Mouse (Mus musculus): ENCODE data around the gene Serpine2. TPM values are rescaled to one million over a fixed set of nuclear protein-coding genes. Genes with fewer than 3 reads are reported as not detected.

Serpine2 gene
- 129 and 143 TPM in 2 replicates for polyA plus RNA-seq (2016; fragmentation: Nextera tagmentation; extraction: Ambion mirVana)

DNA sequence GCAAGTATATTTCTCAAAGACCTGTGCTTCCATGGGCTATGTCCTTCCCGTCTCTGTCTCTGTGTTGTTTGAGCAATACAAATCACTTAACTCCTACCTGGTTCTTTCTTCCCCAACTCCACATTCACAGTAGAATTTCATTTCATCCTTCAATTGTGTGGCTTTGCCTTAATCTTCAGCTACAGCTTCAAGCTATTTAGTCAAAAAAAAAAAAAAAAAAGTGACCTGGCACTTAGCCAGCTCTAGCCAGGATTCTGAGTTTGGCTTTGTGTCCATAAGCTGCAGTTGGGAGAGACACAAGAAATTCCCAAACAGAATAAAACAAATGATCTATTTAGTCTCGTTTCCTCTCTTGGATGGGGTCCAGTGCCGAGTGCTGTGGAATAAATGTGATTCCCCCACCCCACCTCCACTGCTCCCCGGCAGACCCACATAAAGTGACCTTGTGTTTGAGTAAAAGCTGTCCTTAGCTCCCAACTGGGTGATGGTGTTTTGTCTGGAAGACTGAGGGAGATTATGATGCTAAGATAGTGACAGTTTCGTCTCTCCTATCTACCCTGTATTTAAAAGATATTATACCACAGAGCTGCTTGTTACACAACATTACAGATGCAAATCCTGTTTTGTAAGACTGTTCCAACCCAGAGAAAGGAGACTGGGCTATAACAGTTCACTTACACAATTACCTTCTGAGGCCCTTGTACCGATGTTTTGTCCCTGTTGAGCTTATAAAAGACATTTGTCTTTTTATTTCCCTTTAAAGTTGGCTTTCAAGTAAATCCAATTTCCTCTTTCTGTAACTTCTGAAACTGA, at the start of gene Serpine2:
TSS of gene Serpine2 (minus strand) at position 51 of the 813 bp plus-strand sequence.
- peaks cover 43% of the 10 kb centered on the region for H3K4me1 ChIP-seq
- H3K36me3 ChIP-seq, result no peaks in the 10 kb centered on the region
- no peak within 1 kb of the TSS for H3K4me3 ChIP-seq
- no peak for DNase-seq (ENCODE audit: low spot score)
- no peaks in the 10 kb centered on the region for H3K9me3 ChIP-seq (replicated peaks)
- peak within 1 kb of the TSS; percentile 56 for H3K27ac ChIP-seq
- WGBS, result 61% methylated on average over 6 of the region's 6 CpGs
- no peaks in the 10 kb centered on the region for H3K27me3 ChIP-seq (ENCODE audit: low read depth, poor library complexity, severe bottlenecking)

DNA sequence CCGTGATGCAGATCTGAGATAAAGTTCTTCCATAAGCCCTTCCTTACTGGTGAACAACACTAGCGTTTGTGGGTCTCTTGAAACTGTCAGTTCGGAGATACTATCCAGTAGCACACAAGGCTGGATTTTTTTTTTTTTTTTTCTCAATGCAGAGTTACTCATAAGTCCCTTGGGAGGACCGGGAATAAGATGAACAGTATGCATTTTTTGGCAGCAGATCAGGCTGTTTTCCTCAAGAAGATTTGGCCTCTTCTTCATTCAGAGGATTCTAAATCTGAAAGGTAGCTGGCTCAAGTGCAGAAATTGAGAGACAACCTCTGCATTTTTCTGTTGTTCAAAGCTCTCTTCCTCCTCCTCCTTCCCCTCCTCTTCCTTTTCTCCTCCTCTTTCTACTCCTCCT, 46.8 kb upstream of the Serpine2 start:
- 93% methylated on average over 4 of the region's 4 CpGs for WGBS
- DNase-seq (ENCODE audit: low spot score), result no peak

DNA sequence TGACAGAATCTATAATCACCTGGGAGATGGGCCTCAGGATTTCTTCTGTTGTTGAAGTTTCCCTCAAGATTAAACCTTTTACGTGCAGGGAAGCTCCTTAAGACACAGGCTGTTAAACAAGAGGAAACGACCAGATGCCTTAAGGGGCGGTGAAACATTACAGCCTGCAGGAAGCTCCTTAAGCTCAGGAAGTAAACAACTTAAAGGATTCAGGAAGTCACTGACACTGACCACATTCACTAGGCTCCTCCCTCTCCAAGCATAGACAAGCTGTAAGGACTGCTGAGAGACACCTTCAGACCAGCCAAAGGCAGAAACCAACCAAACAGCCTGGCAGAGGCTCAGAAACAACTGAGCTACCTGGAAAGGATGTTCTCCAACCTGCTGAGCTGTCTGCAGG, 44.3 kb upstream of the Serpine2 start:
- H3K36me3 ChIP-seq, result no peaks in the 10 kb centered on the region
- no peaks in the 10 kb centered on the region for H3K4me1 ChIP-seq
- no peak for DNase-seq (ENCODE audit: low spot score)
- H3K9me3 ChIP-seq (replicated peaks), result 0 out of 2 replicates have a peak, but pooled peaks cover 1% of the 10 kb centered on the region
- no peaks in the 10 kb centered on the region for H3K27me3 ChIP-seq (ENCODE audit: low read depth, poor library complexity, severe bottlenecking)
- no peak overlapping the region for H3K4me3 ChIP-seq
- WGBS, result 52% methylated on average over 3 of the region's 3 CpGs
- no peak overlapping the region for H3K27ac ChIP-seq

More for the DNA sequence above, 46.8 kb upstream of the Serpine2 start:
- Histone ChIP-seq H3K27ac (no peak overlapping the region), H3K36me3 (no peaks in the 10 kb centered on the region), H3K4me1 (no peaks in the 10 kb centered on the region), H3K9me3 (replicated peaks) (0 out of 2 replicates have a peak, but pooled peaks cover 1% of the 10 kb centered on the region), H3K4me3 (no peak overlapping the region), H3K27me3 (ENCODE audit: low read depth, poor library complexity, severe bottlenecking) (no peaks in the 10 kb centered on the region)

DNA sequence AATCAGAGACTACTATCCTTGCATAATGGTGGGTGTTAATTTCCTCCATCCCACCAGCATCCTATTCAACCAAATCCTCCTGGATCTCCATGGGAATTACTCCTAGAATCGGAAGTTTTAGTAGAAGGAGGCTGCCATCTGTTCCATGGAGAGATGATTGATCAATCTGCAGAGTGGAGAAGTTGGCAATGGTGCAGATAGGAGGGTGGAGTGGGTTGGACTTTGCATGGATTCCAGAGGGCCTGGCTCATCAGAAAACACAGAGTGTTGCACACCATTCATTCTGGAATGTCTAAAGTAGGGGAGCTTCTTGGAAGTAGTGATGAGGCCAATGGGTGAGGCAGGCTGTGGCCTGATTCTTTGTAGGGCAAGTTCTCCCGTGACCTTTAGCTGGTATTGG, 41.9 kb upstream of the Serpine2 start:
- no peaks in the 10 kb centered on the region for H3K36me3 ChIP-seq
- no peaks in the 10 kb centered on the region for H3K4me1 ChIP-seq
- H3K27me3 ChIP-seq (ENCODE audit: low read depth, poor library complexity, severe bottlenecking), result no peaks in the 10 kb centered on the region
- no peak for DNase-seq (ENCODE audit: low spot score)
- 80% methylated on average over 2 of the region's 2 CpGs for WGBS
- no peak overlapping the region for H3K4me3 ChIP-seq
- 0 out of 2 replicates have a peak, but pooled peaks cover 1% of the 10 kb centered on the region for H3K9me3 ChIP-seq (replicated peaks)
- H3K27ac ChIP-seq, result no peak overlapping the region

DNA sequence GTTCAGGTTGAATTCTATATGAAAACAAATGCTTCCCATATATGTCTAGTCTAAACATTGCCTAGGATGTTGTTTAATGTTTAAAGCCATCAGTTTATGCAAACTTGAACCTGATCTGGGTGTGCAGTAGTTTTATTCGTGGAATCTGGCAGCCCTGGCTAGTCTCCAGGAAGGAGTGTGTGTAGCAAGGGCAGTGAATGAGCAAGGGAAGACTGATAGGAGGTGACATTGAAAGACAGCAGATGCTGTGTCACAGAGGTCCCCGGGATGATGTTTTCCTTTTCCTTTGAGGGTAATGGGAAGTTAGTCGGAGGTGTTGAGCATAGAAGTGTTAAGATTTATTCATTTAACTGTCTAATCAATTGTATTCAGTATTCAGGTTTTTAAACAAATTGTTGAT, 21.7 kb upstream of the Serpine2 start:
- Histone ChIP-seq H3K36me3 (no peaks in the 10 kb centered on the region), H3K27me3 (ENCODE audit: low read depth, poor library complexity, severe bottlenecking) (no peaks in the 10 kb centered on the region), H3K27ac (no peak overlapping the region), H3K4me3 (no peak overlapping the region), H3K9me3 (replicated peaks) (no peaks in the 10 kb centered on the region), H3K4me1 (no peaks in the 10 kb centered on the region)
- 67% methylated on average over 3 of the region's 3 CpGs for WGBS
- no peak for DNase-seq (ENCODE audit: low spot score)

DNA sequence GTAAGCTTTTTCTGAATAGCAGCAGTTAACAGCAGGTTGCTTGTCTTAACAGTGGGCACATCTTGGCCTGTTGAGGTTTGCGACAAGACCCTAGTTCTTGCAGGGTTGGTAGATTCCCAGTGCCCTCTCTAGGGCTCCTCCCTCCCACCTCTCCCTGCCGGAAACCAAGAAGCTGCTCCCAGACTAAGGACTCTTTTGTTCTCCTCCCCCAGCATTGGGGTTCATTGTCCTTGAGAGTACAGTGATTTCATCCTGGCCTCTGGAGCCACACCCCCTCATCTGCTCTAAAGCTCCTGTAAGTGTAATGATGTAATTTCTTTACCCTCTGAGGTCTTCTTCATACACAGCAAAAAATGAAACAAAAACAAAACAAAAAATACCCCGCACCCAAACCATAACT, 13.8 kb upstream of the Serpine2 start:
- DNase-seq (ENCODE audit: low spot score), result no peak
- Histone ChIP-seq H3K36me3 (no peaks in the 10 kb centered on the region), H3K27me3 (ENCODE audit: low read depth, poor library complexity, severe bottlenecking) (no peaks in the 10 kb centered on the region), H3K9me3 (replicated peaks) (no peaks in the 10 kb centered on the region), H3K27ac (no peak overlapping the region), H3K4me1 (peaks cover 22% of the 10 kb centered on the region), H3K4me3 (no peak overlapping the region)
- 78% methylated on average over 3 of the region's 3 CpGs for WGBS

DNA sequence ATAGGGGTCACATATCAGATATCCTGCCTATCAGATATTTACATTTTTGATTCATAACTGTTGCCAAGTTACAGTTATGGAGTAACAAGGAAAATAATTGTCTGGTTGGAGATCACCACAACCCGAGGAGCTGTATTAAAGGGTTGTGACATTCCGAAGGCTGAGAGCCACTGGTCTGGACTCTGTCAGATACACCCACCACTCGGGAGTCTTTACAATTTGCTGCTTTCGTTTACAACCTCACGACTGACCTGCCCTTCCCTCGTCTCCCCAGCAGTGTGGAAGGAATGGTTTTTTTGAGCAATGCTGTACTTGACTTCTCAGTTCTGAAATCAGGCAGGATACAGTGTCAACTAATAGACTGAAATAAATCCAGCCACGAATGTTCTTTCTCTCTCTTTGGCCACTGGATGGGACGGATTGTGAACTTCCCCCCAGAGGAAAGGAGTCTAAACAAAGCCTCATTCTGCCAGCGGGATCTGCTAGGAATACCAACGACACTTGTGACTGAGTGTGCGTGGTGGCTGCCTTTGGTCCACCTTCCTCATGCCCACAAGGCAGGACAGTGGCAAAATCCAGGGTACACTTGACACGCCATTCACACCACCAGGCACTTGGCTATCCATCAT, 455 bp downstream of the Serpine2 start:
- Histone ChIP-seq H3K4me1 (peaks cover 52% of the 10 kb centered on the region), H3K27ac (peak overlapping the region; percentile 56), H3K36me3 (no peaks in the 10 kb centered on the region), H3K9me3 (replicated peaks) (no peaks in the 10 kb centered on the region), H3K4me3 (no peak overlapping the region), H3K27me3 (ENCODE audit: low read depth, poor library complexity, severe bottlenecking) (no peaks in the 10 kb centered on the region)
- 37% methylated on average over 12 of the region's 12 CpGs for WGBS
- peak; percentile 47 for DNase-seq (ENCODE audit: low spot score)

DNA sequence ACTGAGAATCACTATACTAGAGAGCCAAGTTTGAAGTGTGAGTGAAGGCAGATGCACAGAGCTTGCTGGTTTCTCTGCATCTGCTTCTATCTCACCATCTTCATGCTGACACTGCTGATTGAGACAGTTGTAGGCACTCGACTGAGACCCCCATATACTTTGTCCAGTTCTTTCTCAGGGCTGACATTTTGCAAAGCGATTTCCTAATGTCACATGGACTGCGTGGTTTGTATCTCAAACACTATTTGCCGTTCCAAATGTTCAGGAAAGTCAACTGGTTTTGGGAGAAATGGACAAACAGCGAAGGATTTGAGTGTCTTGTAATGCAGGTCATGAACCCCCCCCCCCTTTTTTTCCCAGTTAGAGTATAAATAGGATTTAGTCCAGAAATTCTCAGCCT, 1.0 kb downstream of the Serpine2 start:
- Histone ChIP-seq H3K36me3 (no peaks in the 10 kb centered on the region), H3K4me3 (no peak overlapping the region), H3K27me3 (ENCODE audit: low read depth, poor library complexity, severe bottlenecking) (no peaks in the 10 kb centered on the region), H3K4me1 (peaks cover 57% of the 10 kb centered on the region), H3K9me3 (replicated peaks) (no peaks in the 10 kb centered on the region), H3K27ac (no peak overlapping the region)
- WGBS, result 72% methylated on average over 5 of the region's 5 CpGs
- no peak for DNase-seq (ENCODE audit: low spot score)

DNA sequence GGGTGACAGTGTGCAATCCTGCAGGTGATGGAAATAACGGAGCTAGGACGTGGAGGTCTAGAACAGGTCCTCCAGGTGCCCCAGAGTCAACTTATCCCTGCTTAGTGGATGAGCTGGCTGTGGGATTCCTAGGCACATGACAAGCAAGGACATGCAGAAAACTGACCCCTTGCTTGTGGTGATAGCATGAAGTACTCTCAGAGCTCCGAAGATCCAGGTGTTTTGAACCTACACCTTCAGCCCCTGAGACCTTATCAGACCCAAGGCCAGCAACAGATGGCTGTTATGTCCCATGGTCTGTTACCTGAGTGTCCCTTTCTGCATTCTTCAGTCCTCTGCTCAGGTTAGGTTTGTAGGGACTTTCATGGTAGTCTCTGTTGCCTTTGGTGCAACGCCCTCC, 2.0 kb downstream of the Serpine2 start:
- peak; percentile 37 for DNase-seq (ENCODE audit: low spot score)
- Histone ChIP-seq H3K36me3 (no peaks in the 10 kb centered on the region), H3K4me3 (peak overlapping the region; percentile 68), H3K9me3 (replicated peaks) (no peaks in the 10 kb centered on the region), H3K27ac (peak overlapping the region; percentile 96), H3K27me3 (ENCODE audit: low read depth, poor library complexity, severe bottlenecking) (no peaks in the 10 kb centered on the region), H3K4me1 (peaks cover 64% of the 10 kb centered on the region)
- 16% methylated on average over 4 of the region's 4 CpGs for WGBS

DNA sequence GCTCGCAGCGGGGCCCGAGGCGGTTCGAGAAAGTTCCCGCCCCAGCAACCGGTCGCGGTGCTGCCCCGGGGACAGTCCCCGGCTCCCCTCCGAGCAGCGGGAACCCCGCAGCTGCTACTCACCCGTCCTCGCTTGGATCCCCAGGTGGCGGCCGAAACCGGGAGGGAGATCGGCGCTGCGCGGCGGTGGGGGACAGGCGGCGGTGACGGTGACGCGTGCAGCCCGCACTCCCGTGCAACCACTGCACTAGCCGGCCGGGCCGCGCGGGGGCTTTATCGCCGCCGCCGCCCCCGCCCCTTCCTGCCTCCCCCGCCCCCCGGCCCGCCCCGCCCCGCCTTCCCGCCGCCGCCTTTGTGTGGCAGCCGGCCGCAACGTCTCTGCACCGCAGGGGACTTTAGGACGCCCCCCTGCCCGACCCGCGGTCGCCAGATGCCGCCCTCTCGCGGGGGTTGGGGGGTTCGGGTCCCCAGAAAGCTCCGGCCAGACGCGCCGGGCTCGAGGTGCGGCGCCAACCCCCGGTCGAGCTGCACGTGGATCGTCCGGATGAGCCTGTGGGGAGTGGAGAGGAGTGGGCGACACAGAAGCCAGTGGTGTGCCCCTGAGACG, 2.5 kb downstream of the Serpine2 start:
- H3K4me3 ChIP-seq, result peak overlapping the region; percentile 68
- under 1% methylated on average over 75 of the region's 76 CpGs for WGBS
- peaks cover 64% of the 10 kb centered on the region for H3K4me1 ChIP-seq
- peak; percentile 81 for DNase-seq (ENCODE audit: low spot score)
- no peaks in the 10 kb centered on the region for H3K36me3 ChIP-seq
- no peaks in the 10 kb centered on the region for H3K9me3 ChIP-seq (replicated peaks)
- no peaks in the 10 kb centered on the region for H3K27me3 ChIP-seq (ENCODE audit: low read depth, poor library complexity, severe bottlenecking)
- peak overlapping the region; percentile 96 for H3K27ac ChIP-seq

DNA sequence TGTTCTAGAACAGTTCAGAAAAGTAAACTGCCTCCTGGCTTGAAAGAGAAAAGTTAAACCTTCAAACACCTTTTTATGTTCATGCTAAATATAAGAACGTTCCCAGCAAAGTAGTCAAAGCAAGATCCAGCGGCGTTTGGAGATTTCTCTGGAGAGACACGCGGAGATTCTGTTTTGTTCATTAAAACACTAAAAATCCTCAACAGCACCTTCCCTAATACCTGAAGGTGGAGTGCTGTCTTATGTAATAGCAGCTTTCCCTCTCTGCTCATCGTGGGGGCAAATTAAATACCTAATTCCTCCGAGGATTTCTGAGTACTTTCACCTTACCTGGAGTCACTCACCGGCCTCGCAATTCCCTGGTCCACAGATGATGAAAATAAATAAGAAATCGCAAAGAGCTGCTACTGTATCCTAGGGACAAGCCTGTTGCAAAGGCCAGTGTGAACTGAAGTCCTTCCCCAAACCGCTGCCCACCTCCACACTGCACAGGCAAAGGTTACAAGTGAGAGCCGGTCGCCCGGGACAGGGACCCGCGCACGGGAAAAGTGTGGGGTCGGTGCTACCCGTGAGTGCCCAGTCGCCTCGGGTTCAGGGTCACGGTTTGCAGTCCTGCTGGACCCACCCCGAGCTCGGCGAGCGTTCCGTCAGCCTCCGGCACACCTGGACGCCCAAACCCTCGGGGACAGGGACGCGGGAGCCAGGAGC, 3.1 kb downstream of the Serpine2 start:
- Histone ChIP-seq H3K4me3 (peak overlapping the region; percentile 68), H3K36me3 (no peaks in the 10 kb centered on the region), H3K27ac (peak overlapping the region; percentile 96), H3K4me1 (peaks cover 64% of the 10 kb centered on the region), H3K27me3 (ENCODE audit: low read depth, poor library complexity, severe bottlenecking) (no peaks in the 10 kb centered on the region), H3K9me3 (replicated peaks) (no peaks in the 10 kb centered on the region)
- WGBS, result 2% methylated on average over 32 of the region's 32 CpGs
- DNase-seq (ENCODE audit: low spot score), result no peak

DNA sequence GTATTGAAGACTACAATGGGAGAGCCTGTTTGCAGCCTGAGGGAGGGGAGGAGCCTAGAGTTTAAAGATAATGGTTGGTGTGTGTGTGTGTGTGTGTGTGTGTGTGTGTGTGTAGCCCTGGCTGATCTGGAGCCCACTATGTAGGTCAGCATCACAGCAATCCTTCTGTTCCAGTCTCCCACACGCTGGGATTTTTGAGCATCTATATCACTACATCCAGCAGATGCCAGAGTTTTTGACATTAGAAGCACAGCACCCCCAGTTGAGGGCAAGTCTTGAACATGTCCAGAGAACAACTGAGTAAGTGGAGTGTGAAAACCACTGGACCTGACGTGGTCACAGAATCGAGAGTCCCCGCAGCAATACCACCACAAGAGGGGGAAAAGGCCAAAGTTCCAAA, 4.2 kb downstream of the Serpine2 start:
- peaks cover 60% of the 10 kb centered on the region for H3K4me1 ChIP-seq
- WGBS, result 57% methylated on average over 4 of the region's 4 CpGs
- no peaks in the 10 kb centered on the region for H3K9me3 ChIP-seq (replicated peaks)

More for the DNA sequence above, 4.2 kb downstream of the Serpine2 start:
- Histone ChIP-seq H3K4me3 (peak overlapping the region; percentile 68; the same call in 1 of the 2 replicates), H3K27ac (no peak overlapping the region), H3K36me3 (peaks cover 2% of the 10 kb centered on the region; the same call in 1 of the 2 replicates), H3K27me3 (ENCODE audit: low read depth, poor library complexity, severe bottlenecking) (no peaks in the 10 kb centered on the region)
- no peak for DNase-seq (ENCODE audit: low spot score)
